Mouse (Mus musculus): ENCODE data around the gene Amotl2.

The Amotl2 gene

DNA sequence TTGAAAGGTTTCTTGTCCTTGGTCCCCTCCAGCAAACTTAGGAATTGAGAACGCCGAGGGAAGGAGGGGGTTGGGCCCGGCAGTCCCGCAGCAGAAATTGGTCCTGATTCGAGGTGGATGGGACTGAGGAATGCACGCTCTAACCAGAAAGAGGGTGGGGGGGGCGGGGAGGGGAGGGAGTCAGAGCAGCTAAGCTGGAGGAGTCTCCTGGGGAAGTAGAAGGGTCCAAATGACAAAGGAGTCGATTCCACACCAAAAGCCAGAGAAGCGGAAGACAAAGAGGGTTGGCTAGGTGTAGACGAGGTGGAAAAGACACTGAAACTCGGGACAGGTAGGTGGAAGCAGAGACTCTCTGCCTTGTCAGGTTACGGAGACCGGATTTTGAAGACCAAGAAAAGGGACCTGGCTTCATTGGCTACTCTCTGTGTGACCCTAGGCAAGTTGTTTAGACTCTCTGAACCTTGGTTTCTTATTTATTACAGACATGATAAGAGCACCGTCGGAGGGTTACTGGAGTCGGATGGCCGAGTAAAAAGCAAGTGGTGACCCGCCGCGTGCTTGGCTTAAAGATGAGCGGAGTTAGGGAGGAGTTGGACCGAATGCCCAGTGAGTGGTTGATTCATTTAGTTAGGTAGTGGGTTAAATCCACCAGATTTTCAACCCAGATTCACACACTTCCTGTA, at the start of gene Amotl2:
Gene Amotl2 (plus strand): TSS at position 192 of the 683 bp plus-strand sequence.
- DNase-seq (ENCODE audit: low spot score in 2 of 2): no peak

- DNase-seq (ENCODE audit: low spot score in 2 of 2): no peak
These were observed 48.4 kb upstream of the Amotl2 start for GRCm38 (mm10) chr9:102668115-102668514.

- no peak for DNase-seq (ENCODE audit: low spot score in 2 of 2)
These were observed 47.6 kb upstream of the Amotl2 start for GRCm38 (mm10) chr9:102668906-102669305.

GRCm38 (mm10) chr9:102673381-102673780, 43.1 kb upstream of the Amotl2 start:
- no peak for DNase-seq (ENCODE audit: low spot score in 2 of 2)

GRCm38 (mm10) chr9:102675922-102676321, 40.5 kb upstream of the Amotl2 start:
- DNase-seq (ENCODE audit: low spot score in 2 of 2): no peak

DNA sequence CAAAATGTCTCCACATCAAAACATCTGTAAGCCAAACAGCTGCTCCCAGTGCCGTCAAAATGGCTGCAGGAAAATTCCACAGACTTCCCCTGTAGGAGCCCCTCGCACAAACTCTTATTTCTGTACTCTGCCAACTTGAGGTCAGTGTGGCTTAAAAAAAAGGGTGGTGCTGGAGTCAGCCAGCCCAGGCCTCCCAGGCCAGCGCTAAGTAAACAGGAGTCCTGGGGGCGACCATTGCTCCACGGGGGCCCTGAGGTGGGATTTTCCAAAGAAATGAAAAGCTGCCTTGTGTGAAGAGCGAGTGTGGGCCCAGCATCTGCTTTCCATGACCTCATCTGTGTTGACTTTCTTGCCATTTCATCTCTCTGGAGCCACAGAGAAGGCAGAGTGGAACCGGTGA, 35.0 kb upstream of the Amotl2 start:
- no peak for DNase-seq (ENCODE audit: low spot score in 2 of 2)

GRCm38 (mm10) chr9:102687943-102688342, 28.5 kb upstream of the Amotl2 start:
- DNase-seq (ENCODE audit: low spot score in 2 of 2): no peak

DNA sequence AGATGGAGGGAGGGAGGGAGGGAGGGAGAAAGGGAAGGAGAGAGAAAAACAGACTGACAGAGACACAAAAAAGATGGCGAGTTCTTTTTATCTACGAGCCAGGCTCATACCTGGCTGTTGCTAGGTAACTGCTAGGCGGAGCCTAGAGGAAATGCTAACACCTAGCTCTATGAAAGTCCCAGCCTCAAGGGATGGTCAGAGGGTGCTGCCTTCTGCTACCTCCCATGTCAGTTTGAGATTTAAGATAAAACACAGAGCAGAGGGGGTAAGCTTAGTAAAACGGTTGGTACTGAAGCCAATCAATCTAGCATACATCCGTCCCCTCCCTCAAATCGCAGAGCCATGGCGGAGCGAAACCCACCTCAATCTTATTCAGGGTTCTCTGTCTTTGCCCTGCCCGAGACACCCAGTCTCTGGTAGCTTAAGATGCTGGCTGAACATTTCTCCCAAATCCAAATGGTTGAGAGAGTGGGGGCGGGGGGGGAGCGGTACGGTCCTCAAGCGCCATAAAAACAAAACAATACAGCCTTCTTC, 27.0 kb upstream of the Amotl2 start:
- no peak for DNase-seq (ENCODE audit: low spot score in 2 of 2)

- peak in 1 of 2 experiments; percentile 4 for DNase-seq (ENCODE audit: low spot score in 2 of 2)
These were observed 26.4 kb upstream of the Amotl2 start for GRCm38 (mm10) chr9:102689940-102690642.

DNA sequence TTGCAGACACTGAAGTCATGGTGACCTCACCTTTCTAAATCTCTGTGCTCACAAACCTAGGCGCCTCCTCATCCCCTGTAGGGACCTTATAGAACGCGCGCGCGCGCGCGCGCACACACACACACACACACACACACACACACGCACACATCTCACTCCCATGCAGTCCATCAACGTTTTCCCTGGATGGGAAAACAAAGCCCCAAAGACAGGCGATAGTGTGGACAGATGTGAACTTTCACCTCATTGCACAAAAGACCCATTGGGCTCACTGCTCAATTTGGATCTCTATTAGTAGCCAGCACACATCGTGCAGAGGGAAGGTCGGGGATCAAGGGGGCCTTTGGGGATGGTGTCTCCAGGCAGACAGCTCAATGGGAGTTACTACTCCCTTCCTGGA, 25.6 kb upstream of the Amotl2 start:
- DNase-seq (ENCODE audit: low spot score in 2 of 2): no peak

GRCm38 (mm10) chr9:102692564-102693475, 23.7 kb upstream of the Amotl2 start:
- no peak for DNase-seq (ENCODE audit: low spot score in 2 of 2)

- DNase-seq (ENCODE audit: low spot score in 2 of 2): no peak
These were observed 15.4 kb upstream of the Amotl2 start for GRCm38 (mm10) chr9:102701042-102701441.

GRCm38 (mm10) chr9:102709504-102710135, 6.9 kb upstream of the Amotl2 start:
- no peak for DNase-seq (ENCODE audit: low spot score in 2 of 2)

GRCm38 (mm10) chr9:102710520-102710919, 6.0 kb upstream of the Amotl2 start:
- no peak for DNase-seq (ENCODE audit: low spot score in 2 of 2)

DNA sequence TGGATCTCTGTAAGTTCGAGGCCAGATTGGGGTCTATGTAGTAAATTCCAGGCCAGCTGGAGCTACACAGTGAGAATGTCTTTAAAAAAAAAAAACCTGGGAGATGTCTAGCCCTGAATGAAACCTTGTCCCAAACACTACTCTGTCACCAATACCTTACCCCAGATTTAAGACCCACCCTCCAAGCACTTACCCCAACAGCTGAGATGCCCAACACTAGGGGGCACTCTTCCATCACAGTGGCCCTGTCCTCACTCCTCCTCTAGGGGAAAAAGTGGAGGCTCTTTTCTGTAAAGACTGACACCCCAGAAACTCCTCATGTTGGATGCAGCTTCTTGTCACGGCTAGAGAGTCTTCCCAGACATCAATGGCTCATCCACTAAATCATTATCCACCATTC, 2.7 kb upstream of the Amotl2 start:
- DNase-seq (ENCODE audit: low spot score in 2 of 2): peak in 1 of 2 experiments; percentile 22

- DNase-seq (ENCODE audit: low spot score in 2 of 2): no peak
These were observed 1.5 kb upstream of the Amotl2 start for GRCm38 (mm10) chr9:102714893-102715505.

GRCm38 (mm10) chr9:102715506-102715900, 969 bp upstream of the Amotl2 start:
- DNase-seq (ENCODE audit: low spot score in 2 of 2): no peak

- DNase-seq (ENCODE audit: low spot score in 2 of 2): no peak
These were observed 853 bp downstream of the Amotl2 start for GRCm38 (mm10) chr9:102717164-102717885.

DNA sequence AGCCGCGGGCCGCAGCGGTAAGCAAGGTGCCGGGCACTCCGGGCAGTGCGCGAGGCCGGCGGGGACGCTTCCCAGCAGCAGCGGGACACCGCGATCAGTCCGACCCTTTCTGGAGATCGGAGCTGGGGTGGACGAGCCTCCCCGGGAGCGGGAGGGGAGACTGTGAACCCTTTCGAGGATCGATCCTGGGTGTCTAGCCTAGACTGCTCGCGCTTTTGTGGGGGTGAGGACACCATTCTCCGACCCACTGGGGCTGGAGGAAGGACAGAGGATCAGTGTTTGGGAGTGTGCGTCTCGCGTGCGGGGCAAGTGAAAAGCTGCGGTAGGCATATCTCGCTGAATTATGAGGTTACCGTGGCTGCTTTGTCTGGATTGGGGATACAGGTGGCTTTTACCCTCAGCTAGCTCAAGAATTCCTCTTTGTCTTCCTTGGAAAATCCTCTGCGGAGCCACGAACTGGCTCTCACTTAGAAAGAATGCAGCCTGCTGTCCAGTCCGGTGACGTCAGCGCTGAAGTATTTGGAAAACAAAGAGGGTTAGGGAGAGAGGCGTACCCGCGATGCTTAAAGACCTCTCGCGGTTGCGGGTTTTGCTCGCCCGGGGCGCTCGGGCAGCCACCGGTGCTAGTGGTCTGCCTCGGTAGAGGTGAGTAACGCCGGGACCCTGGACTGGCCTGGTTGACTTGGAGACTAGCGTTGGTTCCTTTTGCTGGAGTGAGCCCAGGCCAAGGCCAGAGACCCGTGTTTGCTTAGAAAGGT, 1.6 kb downstream of the Amotl2 start:
- no peak for DNase-seq (ENCODE audit: low spot score in 2 of 2)

DNA sequence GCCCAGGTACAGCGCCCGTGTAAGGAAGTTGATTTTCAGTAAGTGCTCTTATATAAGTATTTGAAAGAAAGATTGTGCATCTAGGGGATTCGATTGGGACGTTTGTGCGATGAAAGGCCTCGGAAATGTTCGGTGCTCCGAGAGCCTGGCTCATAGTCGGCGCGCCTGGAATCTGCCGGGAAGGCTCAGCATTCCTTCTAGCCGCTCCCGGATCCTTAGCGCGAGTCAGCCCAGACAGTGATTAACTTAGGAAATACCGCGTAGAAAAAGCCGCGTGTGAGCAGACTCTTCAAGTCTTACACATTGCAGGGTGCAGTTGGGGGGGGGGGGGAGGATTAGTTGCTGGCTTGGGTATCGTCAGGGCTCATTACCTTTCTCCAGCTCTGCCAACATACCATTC, 2.2 kb downstream of the Amotl2 start:
- DNase-seq (ENCODE audit: low spot score in 2 of 2): no peak
